Mouse (Mus musculus): Measurements from ENCODE around the gene Itgb5.

DNA sequence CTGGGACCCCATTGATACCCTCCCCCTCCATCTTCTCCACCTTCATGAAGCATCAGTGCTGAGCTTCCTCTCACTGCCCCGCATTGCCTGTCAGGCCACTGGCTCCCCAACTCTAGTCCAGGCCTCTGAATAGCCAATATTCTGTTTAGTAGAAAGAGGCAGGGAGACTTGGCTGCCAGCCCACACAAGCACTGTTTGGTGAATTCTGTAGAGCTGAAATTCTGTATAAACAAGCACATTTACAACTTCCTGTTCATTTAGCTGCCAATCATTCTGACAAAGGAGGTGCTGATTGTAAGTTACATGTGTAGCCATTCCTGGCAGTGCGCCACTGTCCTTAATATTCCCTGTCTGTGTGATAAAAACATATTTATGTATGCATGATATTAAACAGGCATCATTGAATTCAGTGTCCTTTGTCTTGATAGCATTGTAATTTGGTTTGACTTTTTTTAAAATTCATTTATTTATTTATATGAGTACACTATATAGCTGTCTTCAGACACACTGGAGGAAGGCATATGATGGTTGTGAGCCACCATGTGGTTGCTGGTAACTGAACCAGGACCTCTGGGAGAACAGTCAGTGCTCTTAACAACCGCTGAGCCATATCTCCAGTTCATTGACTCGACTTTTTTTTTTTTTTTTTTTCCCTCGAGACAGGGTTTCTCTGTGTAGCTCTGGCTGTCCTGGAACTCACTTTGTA is 105.4 kb downstream of the Itgb5 start:
- TF ChIP-seq NRF1 (IDR thresholded peaks at IDR 0.05; ENCODE audit: insufficient read depth, low read depth, low read length, poor library complexity, severe bottlenecking) (no peak), CTCF (IDR thresholded peaks at IDR 0.05 in 2 of 3, conservative IDR thresholded peaks at IDR 0.05 in 1 of 3; ENCODE audit: control insufficient read depth in 1 of 3, insufficient read depth in 1 of 3, low read depth in 2 of 3, low read length in 3 of 3, poor library complexity in 1 of 3, severe bottlenecking in 1 of 3) (no peak), POLR2AphosphoS5 (IDR thresholded peaks at IDR 0.05; ENCODE audit: borderline replicate concordance, low read depth, low read length) (no peak), POLR2A (IDR thresholded peaks at IDR 0.05; ENCODE audit: control insufficient read depth in 1 of 2, insufficient read depth in 1 of 2, low read depth in 1 of 2, low read length in 2 of 2, poor library complexity in 1 of 2) (no peak), USF1 (IDR thresholded peaks at IDR 0.05; ENCODE audit: low read depth, low read length) (no peak), CHD2 (IDR thresholded peaks at IDR 0.05; ENCODE audit: low read length) (no peak), MAX (IDR thresholded peaks at IDR 0.05; ENCODE audit: low read length) (no peak), EP300 (IDR thresholded peaks at IDR 0.05; ENCODE audit: low read depth in 1 of 2, low read length in 2 of 2) (no peak), RAD21 (IDR thresholded peaks at IDR 0.05; ENCODE audit: low read depth, low read length) (no peak), MAFK (IDR thresholded peaks at IDR 0.05; ENCODE audit: borderline replicate concordance, low read depth, low read length) (no peak), ZMIZ1 (IDR thresholded peaks at IDR 0.05; ENCODE audit: low read depth, low read length) (no peak), MAZ (IDR thresholded peaks at IDR 0.05; ENCODE audit: low read depth, low read length) (no peak), GATA1 (IDR thresholded peaks at IDR 0.05; ENCODE audit: low read depth, low read length) (no peak), HCFC1 (IDR thresholded peaks at IDR 0.05; ENCODE audit: low read depth, low read length) (no peak)
